Mouse (Mus musculus): ENCODE measurements around the gene Ttll7. TPM values are rescaled to one million over a fixed set of nuclear protein-coding genes. Genes with fewer than 3 reads are reported as not detected.

Ttll7 gene
- total RNA-seq, 2 experiments from 2014 or later, result 133 to 138 TPM

GRCm38 (mm10) chr3:146908922-146909321 is 56.8 kb downstream of the Ttll7 start:
- no peak for DNase-seq (ENCODE audit: extremely low spot score in 1 of 2, low spot score in 1 of 2)

DNA sequence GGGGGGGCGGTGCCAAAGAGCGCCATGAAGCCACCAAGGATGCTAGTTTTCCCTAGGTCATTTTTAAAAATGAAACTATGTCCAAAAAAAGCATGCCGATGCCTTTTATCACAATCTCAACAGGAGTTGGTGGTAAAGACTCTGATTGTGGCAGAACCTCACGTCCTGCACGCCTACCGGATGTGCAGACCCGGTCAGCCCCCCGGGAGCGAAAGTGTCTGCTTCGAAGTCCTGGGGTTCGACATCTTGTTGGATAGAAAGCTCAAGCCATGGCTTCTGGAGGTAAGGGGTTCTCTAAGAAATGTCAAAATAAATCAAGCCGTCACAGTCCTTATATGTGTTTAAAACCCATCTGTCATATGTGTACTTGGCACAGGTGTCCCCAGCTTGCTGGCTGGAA is 60.9 kb downstream of the Ttll7 start:
- no peak for DNase-seq (ENCODE audit: extremely low spot score in 1 of 2, low spot score in 1 of 2)

- peak; percentile 63 to 90 for DNase-seq (ENCODE audit: extremely low spot score in 1 of 2, low spot score in 1 of 2)
These were observed 62.6 kb downstream of the Ttll7 start for GRCm38 (mm10) chr3:146914798-146915197.

DNA sequence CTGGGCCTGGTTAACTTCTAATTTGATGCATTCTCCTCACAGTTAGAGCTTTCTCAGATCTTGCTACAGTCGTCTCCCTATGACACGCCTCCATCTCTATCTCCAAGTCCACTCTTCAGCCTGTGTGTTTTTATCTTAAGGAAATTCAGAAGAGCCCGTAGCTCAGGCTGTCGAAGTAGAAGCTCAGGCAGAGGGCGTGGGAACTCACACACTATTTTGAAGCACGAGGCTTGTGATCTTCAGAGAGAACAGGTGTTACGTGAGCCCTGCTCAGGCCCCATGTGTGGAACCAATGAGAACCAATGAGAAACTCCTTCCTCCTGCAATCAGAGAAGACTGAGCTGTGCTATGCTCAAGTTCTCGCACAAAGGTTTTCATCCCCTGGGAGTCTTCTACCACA is 65.7 kb downstream of the Ttll7 start:
- DNase-seq (ENCODE audit: extremely low spot score in 1 of 2, low spot score in 1 of 2), result no peak

GRCm38 (mm10) chr3:146918323-146918722 is 66.2 kb downstream of the Ttll7 start:
- DNase-seq (ENCODE audit: extremely low spot score in 1 of 2, low spot score in 1 of 2), result peak; percentile 39 to 76

DNA sequence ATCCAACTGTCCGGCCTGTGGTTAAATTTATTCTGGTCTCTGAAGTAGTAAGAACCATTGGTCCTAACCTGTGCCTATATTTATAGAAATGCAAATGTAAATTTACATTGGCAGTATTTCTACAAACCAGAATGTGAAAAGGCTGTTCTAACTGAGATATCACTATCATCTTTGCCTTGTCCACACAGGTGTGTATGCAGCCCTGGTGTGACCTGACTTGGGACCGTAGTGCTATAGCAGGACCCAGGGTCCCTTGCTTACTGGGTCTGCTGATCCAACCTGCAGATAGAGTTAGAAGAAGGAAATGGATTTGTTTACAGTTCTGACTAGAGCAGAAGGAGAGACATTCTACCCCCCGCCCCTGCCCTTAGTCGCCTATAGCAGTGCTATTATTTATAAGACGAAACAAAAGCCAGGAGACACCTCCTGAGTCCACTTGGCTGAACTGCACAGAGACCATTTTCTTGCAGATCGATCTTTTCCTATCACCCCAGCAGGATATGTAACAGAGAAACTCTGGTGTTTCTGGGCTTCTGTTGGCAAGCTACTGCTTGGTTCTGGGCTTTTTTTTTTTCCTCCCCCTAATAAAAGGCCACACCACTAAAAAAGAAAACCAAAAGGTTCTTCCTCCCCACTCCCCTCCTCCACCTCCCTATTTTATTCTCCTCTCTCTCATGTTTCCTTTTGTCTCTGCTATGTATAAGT is 75.3 kb downstream of the Ttll7 start:
- DNase-seq (ENCODE audit: extremely low spot score in 1 of 2, low spot score in 1 of 2), result no peak

- DNase-seq (ENCODE audit: extremely low spot score in 1 of 2, low spot score in 1 of 2), result no peak
These were observed 76.0 kb downstream of the Ttll7 start for GRCm38 (mm10) chr3:146928141-146928540.

DNA sequence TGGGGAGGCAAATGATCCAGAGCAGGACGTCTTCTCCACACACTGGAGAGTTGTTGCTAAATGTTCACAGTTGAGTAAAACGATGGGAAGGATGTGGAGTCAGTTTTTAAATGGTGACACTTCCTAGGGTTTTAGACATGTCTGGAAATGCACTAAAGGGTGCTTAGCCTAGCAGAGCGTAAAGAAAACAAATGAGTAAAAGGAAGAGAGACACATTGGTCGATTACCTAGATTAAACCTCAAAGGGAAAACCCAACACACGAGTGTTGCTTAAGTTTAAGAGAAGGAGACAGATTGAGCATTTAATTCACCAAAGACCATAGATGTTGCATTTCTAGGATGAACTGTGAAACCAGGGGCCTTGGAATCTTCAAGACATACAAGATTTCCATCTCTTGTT is 76.8 kb downstream of the Ttll7 start:
- DNase-seq (ENCODE audit: extremely low spot score in 1 of 2, low spot score in 1 of 2), result no peak

DNA sequence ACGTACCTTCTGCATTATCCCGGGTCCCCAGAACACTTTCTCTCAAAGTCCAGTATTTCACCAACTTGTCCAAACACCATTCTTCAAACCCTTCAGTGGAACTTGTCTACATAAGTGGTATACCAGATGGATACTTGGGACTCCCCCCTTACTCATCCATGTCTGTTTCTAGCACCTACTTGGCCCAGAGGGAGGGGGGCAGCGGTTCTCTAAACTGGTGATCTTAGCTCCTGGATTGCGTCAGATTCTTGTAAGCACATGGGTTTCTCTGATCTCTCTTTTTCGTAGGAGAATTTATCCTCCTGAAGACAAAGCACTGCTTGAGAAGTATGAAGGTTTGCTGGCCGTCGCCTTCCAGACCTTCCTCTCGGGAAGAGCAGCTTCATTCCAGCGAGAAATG is 79.0 kb downstream of the Ttll7 start:
- no peak for DNase-seq (ENCODE audit: extremely low spot score in 1 of 2, low spot score in 1 of 2)

GRCm38 (mm10) chr3:146932506-146932905 is 80.3 kb downstream of the Ttll7 start:
- DNase-seq (ENCODE audit: extremely low spot score in 1 of 2, low spot score in 1 of 2), result no peak

DNA sequence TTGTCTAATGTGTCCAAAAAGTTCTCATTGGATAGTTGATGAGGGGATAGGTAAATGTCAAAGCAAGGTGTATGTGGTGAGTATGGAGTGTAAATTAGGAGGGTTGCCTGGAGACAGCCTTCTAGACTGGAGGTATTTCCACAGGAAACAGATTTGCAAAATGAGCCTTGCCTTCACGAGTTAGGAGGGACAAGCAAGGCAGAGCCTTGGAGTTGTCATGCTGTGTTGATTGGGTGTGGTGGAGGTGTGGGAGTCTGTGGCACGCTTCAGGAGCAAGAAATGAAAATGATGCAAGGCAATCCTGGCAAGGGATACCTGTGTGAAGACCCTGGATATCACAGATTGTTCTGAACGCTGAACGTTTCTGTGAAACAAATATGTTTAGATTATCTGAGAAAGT is 84.7 kb downstream of the Ttll7 start:
- DNase-seq (ENCODE audit: extremely low spot score in 1 of 2, low spot score in 1 of 2), result no peak

GRCm38 (mm10) chr3:146939391-146940250 is 87.5 kb downstream of the Ttll7 start:
- DNase-seq (ENCODE audit: extremely low spot score in 1 of 2, low spot score in 1 of 2), result peak in 1 of 2 experiments; percentile 28

GRCm38 (mm10) chr3:146943101-146943500 is 90.9 kb downstream of the Ttll7 start:
- DNase-seq (ENCODE audit: extremely low spot score in 1 of 2, low spot score in 1 of 2), result no peak

- no peak for DNase-seq (ENCODE audit: extremely low spot score in 1 of 2, low spot score in 1 of 2)
These were observed 93.2 kb downstream of the Ttll7 start for GRCm38 (mm10) chr3:146945342-146945741.

DNA sequence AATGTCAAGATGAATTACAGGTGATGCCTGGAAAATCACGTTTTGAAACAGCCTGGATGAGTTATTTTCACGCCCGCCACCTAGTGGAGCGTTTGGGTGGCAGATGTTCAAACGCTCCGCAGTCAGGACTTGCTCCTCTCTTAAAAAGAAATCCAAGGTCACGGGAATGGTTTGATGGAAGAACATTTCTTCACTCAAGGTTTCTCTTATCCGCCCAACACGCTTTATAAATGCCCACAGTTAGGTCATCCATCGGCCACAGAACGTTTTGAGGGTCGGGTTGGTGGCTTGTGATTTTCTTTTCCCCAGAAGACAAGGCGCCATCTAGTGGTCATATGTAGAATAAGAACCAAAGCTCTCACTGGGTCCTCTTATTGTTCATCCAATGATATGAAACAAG is 93.7 kb downstream of the Ttll7 start:
- DNase-seq (ENCODE audit: extremely low spot score in 1 of 2, low spot score in 1 of 2), result peak; percentile 54 to 64

- no peak for DNase-seq (ENCODE audit: extremely low spot score in 1 of 2, low spot score in 1 of 2)
These were observed 94.5 kb downstream of the Ttll7 start for GRCm38 (mm10) chr3:146946641-146947040.

GRCm38 (mm10) chr3:146956792-146957191 is 104.6 kb downstream of the Ttll7 start:
- no peak for DNase-seq (ENCODE audit: extremely low spot score in 1 of 2, low spot score in 1 of 2)

- DNase-seq (ENCODE audit: extremely low spot score in 1 of 2, low spot score in 1 of 2), result no peak
These were observed 110.7 kb downstream of the Ttll7 start for GRCm38 (mm10) chr3:146962838-146963237.

- no peak for DNase-seq (ENCODE audit: extremely low spot score in 1 of 2, low spot score in 1 of 2)
These were observed 112.2 kb downstream of the Ttll7 start for GRCm38 (mm10) chr3:146964384-146964783.

GRCm38 (mm10) chr3:146967242-146967641 is 115.1 kb downstream of the Ttll7 start:
- DNase-seq (ENCODE audit: extremely low spot score in 1 of 2, low spot score in 1 of 2), result no peak

- DNase-seq (ENCODE audit: extremely low spot score in 1 of 2, low spot score in 1 of 2), result no peak
These were observed 115.7 kb downstream of the Ttll7 start for GRCm38 (mm10) chr3:146967834-146968233.

DNA sequence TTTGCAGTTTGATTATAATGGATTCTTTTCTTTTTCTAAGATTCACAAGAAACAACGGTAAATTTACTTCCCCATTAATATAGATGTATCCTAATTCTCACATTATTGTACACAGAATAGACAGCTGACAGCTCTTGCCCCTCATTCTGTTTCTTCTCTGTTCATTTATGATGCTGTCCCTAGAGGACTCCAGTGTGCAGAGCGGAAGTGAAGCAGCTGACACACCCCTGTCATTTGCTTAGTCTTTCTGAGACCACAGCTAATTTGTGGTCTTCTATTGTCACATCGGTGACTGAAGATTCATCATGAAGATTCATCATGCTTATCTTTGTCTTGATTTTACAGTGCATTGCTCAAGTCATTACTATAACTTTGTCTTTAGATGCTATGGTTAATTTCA is 126.1 kb downstream of the Ttll7 start:
- no peak for DNase-seq (ENCODE audit: extremely low spot score in 1 of 2, low spot score in 1 of 2)

All from layer of hippocampus, postnatal 25 days (tissue).